Mouse (Mus musculus) cerebellum, postnatal 36 days (tissue): ENCODE results near the gene Slc4a7.
"Not testable (repeated sequence)": the region's sequence is repeated elsewhere in the genome, so short reads cannot be mapped to it uniquely, and the experiment has no call there.

Experiments used
- DNase-seq, 2 experiments: peaks; one replicate each; pipeline ENCODE4 v3.0.0; 2021 to 2022; ENCODE audit warnings: mixed read lengths in 2 of 2

Slc4a7 gene

DNA sequence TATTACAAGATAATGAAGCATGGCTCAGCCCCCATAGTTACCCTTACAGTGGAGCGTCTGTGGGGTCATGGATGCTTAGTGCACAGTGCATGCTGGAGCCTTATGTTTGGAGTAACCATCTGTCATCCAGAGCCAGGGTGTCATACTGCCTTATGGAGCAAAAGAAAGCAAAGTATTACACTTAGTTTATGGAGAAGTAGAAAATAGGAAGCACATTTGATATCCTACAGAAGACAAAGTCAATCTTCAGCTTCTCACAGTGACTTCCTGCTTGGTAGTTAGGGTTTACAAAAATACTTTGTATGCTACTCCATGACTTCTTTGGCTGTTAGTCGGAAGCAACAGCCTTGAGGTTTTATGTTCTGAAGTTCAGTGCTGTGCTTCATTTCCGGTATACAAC is 98.7 kb downstream of the Slc4a7 start:
- no peak for DNase-seq

GRCm38 (mm10) chr14:14803115-14803514 is 101.0 kb downstream of the Slc4a7 start, which contains the start of gene Nek10:
Nek10 (plus strand) TSS chr14:14803415.
- DNase-seq = not testable (repeated sequence)

GRCm38 (mm10) chr14:14803921-14804517 is 101.9 kb downstream of the Slc4a7 start:
- no peak for DNase-seq

DNA sequence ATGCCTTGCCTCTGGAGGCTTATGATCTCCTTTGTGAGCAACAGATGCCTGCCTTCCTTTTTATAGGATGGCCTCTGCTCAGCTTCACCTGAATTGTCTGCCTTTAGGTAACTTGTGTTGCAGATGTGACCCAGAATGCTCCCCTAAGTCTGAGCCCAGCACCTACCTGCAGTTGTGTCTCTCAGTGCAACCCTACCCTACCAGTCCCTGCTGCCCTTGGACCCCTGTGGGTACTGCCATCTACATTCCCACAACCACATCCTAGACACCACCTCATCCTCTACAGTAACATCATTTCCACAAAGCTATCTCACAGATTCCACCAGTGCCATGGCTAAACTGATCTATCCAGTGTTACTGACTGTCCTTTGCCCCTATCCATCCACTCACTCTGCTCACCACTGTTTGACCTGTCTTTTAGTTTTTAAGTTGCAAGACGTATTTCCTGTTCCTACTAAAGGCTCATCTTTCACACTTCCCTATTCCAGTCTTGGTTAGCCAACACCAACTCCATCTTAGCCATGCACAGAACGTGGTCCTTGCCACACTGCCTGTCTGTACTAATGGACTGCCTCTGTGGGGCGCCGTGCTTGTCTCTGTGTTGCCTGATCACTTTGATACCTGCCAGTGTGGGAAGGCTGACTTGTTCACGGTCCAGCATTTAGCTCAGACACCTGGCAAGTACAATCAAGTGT is 102.6 kb downstream of the Slc4a7 start:
- no peak for DNase-seq

DNA sequence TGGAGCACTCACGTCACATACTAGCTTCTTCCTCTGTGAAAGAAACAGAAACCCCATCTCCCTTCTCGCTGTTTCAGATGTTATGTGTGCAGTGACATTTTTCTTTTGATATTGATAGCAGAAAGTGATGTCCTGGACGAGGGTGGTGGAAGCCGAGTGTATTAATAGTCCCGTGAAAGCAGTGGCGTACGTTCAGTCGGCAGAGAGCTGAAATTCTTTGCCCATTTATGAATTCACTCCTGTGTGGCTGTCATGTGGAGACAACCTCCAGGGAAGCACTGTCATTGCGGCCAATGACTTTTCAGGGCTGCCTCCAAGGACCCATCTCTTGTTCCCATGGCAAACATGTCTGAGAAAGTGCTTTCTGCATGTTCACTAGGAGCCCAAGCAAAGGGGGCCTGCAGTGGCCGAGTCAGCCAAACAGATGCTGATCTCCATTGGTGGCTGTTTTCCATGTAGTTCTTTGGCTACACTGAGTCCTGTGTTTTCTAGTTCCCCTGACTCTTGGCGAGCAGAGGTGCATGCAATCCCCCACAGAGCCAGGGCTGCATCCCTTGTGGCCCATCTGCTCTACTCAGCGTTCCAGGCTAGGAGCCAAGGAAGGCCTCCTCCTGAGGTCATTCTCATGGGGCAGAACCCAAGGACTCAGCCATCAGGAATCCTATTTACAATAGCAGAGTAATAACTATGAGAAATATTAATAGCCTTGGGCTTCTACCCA is 130.6 kb downstream of the Slc4a7 start:
- DNase-seq = peak; percentile 75

- DNase-seq = no peak
Measured at GRCm38 (mm10) chr14:14833498-14833897, 131.4 kb downstream of the Slc4a7 start.

DNA sequence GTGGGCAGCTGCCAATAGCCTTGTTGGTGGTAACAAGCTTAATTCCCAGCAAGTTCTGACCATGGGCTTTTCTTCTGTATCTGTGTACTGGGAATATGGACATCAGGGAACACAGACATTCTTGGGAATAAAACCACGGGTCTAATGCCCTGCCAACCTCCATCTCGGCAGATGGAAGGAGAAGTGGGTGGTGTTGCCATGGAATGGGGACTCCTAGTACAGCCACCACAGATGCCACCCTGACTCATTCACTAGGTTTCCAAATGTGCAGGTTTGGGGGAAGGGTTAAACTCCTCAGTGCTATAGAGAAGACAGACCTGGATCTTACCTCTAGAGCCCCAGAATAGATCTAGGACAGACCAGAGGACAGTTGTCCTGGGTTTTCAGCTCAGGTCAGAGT is 132.2 kb downstream of the Slc4a7 start:
- DNase-seq = no peak

DNA sequence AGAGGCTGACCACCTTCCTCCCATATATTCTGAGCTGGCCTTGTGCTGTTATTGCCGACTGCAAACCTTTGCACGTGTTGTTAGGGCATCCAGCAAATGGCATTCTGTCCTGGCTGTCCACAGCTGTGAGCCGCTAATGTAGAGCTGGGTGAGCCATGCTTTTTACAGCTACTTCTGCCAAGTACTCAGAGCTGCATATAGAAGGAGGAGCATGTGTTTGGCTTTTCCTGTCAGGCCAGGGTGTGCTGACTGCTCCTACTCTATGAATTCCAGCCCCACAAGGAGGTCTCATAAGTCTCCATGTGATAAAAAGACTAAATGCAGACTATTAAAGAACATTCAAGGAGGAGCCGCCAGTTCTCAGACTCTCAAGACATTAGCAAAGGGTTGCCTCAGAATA is 135.5 kb downstream of the Slc4a7 start:
- peak in 1 of 2 experiments; percentile 22 for DNase-seq

GRCm38 (mm10) chr14:14838109-14838508 is 136.0 kb downstream of the Slc4a7 start:
- peak; percentile 44 to 59 for DNase-seq

DNA sequence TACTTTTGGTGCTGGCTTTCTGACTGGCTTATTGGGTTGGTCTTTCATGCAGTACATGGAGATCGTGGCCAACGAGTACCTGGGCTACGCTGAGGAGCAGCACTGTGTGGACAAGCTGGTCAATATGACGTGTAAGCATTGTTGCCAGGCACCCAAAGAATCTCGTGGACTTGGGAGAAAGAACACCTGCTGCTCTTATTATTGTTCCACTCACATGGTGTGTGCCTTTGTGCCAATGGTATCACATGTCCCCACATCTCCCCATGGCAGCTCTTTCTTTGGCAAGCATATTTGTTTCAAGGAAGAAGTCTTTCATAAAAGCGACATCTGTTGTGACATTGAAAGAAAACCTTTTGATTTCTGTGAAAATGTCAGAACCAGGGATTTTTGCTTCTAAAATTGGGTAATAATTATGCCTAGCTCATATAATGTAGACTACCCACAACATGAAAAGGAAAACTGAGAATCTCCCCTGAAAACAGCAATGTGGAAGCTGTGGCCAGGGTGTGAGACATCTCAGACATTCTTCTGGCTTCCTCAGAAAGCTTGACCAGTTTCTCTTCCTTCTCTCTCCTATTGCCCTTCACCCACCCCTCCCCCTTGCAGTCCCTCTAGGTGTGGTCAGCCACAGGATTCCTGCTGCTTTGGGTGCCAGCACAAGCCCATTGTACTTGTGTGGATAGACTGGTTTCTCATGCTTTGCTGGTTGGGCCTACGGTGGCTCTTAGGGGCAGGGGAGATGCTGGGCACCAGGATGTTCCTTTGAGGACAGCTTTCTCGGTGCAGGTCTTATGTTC is 140.9 kb downstream of the Slc4a7 start:
- no peak for DNase-seq
